Comparison of ENCODE assay signal across 22 mouse cellular contexts in the genomic region with DNA sequence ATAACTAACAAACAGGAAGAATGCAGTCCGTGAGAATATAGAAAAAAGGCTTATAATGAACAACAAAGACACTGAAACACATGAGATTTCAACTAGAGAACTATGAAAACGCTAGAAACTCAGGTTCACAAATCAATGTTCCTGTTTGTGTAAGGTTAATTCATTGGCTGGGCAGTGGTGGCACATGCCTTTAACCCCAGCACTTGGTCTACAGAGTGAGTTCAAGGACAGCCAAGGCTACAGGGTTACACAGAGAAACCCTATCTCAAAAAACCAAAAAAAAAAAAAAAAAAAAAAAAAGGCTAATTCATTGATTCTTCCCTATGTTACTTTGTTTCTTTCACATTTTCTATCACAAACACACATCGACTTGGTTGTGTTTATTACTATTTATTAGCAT. TPM values are rescaled to one million over a fixed set of nuclear protein-coding genes. Genes with fewer than 3 reads are reported as not detected.
DNase-seq lines count a peak whose midpoint lies in the region; ATAC-seq and TF ChIP-seq lines count a peak whose summit lies in the region.
"Had no signal": no experiment of that assay in that cellular context is flagged by ENCODE, and none has a peak within 500 bp of the region (broad histone marks: within the 10 kb centered on the region; RNA-seq: fewer than 3 reads in every experiment).

No protein-coding gene starts in this region.

- no peak for TF ChIP-seq CTCF in ES-Bruce4 (IDR thresholded peaks at IDR 0.05; ENCODE audit: low read depth, low read length)

- peaks cover 14% of the 10 kb centered on the region for H3K4me1 ChIP-seq in kidney, embryonic 15.5 days
- no peaks in the 10 kb centered on the region for H3K4me1 ChIP-seq in ES-Bruce4 (ENCODE audit: control insufficient read depth, insufficient read depth, low read length)
- H3K4me1 ChIP-seq in intestine, embryonic 16.5 days (ENCODE audit: control insufficient read depth, insufficient read depth, low read length): peaks cover 9% of the 10 kb centered on the region
- H3K4me1 ChIP-seq in liver, embryonic 16.5 days (ENCODE audit: control insufficient read depth, low read depth, low read length): peaks cover 61% of the 10 kb centered on the region
- H3K4me1 ChIP-seq in limb, embryonic 10.5 days: peaks cover 20% of the 10 kb centered on the region

- 0 out of 2 replicates have a peak overlapping the region, but pooled peaks have one; percentile 22 for H3K27ac ChIP-seq in kidney, embryonic 15.5 days
- peak overlapping the region; percentile 29; the same call in 1 of the 2 replicates for H3K27ac ChIP-seq in ES-Bruce4 (ENCODE audit: insufficient read depth, low read length)
- peak overlapping the region; percentile 88 for H3K27ac ChIP-seq in intestine, embryonic 16.5 days (ENCODE audit: low read length)
- peak overlapping the region; percentile 77 for H3K27ac ChIP-seq in liver, embryonic 16.5 days (ENCODE audit: low read length)
- no peak overlapping the region for H3K27ac ChIP-seq in limb, embryonic 10.5 days
- H3K27ac ChIP-seq: embryonic facial prominence, embryonic 10.5 days; forebrain, embryonic 13.5 days; heart, adult 2 months; hindbrain, embryonic 10.5 days had no signal

- no peak overlapping the region for H3K4me2 ChIP-seq in kidney, embryonic 15.5 days
- H3K4me2 ChIP-seq in intestine, embryonic 16.5 days (ENCODE audit: low read depth, low read length): no peak overlapping the region
- no peak overlapping the region for H3K4me2 ChIP-seq in liver, embryonic 16.5 days (ENCODE audit: low read depth, low read length)
- H3K4me2 ChIP-seq: forebrain, embryonic 13.5 days; heart, embryonic 12.5 days had no signal

- TF ChIP-seq EP300 in ES-Bruce4 (IDR thresholded peaks at IDR 0.05; ENCODE audit: insufficient read depth, low read depth, low read length): no peak

- intact Hi-C loops in left cerebral cortex, postnatal 10 days (cut with DNase I): no loop called here

- no peak for ATAC-seq in kidney, embryonic 15.5 days (replicated peaks; ENCODE audit: low FRiP score)
- ATAC-seq in intestine, embryonic 16.5 days: no peak
- ATAC-seq in liver, embryonic 16.5 days (ENCODE audit: low read depth): no peak
- ATAC-seq: CD4-positive, CD25-positive, alpha-beta regulatory T cell, adult 4 months; forebrain, embryonic 13.5 days; forebrain, postnatal 0 days had no signal

- no peaks in the 10 kb centered on the region for H3K9me3 ChIP-seq in kidney, embryonic 15.5 days (replicated peaks)
- H3K9me3 ChIP-seq in ES-Bruce4 (replicated peaks; ENCODE audit: control insufficient read depth, insufficient read depth, low read length, poor library complexity, severe bottlenecking): no peaks in the 10 kb centered on the region
- no peaks in the 10 kb centered on the region for H3K9me3 ChIP-seq in intestine, embryonic 16.5 days (ENCODE audit: control insufficient read depth, low read length)
- no peaks in the 10 kb centered on the region for H3K9me3 ChIP-seq in liver, embryonic 16.5 days (replicated peaks; ENCODE audit: control insufficient read depth, low read length)
- no peaks in the 10 kb centered on the region for H3K9me3 ChIP-seq in limb, embryonic 10.5 days (replicated peaks)
- H3K9me3 ChIP-seq: embryonic facial prominence, embryonic 10.5 days; forebrain, embryonic 13.5 days; heart, embryonic 12.5 days; hindbrain, embryonic 10.5 days had no signal

- DNase-seq in kidney, postnatal 10 days: no peak
- no peak for DNase-seq in limb, embryonic 10.5 days (ENCODE audit: low spot score)
- DNase-seq in left cerebral cortex, postnatal 10 days (ENCODE audit: extremely low spot score in 1 of 2, low spot score in 2 of 2): no peak
- DNase-seq: adrenal gland, adult 2 months; adrenal gland, postnatal 25 days; B cell, adult 2 months; cerebellum, adult 18-20 months; cerebellum, adult 9-11 months; cerebellum, postnatal 36 days; forebrain, postnatal 0 days; gastrocnemius, postnatal 14 days; heart, adult 2 months had no signal

- 76% methylated on average over 3 of the region's 3 CpGs for WGBS in kidney, embryonic 15.5 days
- 79% methylated on average over 3 of the region's 3 CpGs for whole genome bisulfite sequencing in intestine, embryonic 16.5 days
- WGBS in liver, embryonic 16.5 days (ENCODE audit: insufficient replicate concordance): 61% methylated on average over 3 of the region's 3 CpGs
- WGBS in limb, embryonic 10.5 days: 88% methylated on average over 3 of the region's 3 CpGs

- no peak for TF ChIP-seq POLR2A in ES-Bruce4 (IDR thresholded peaks at IDR 0.05; ENCODE audit: insufficient read depth, low read length)

- H3K36me3 ChIP-seq in kidney, embryonic 15.5 days: no peaks in the 10 kb centered on the region
- no peaks in the 10 kb centered on the region for H3K36me3 ChIP-seq in ES-Bruce4 (ENCODE audit: control insufficient read depth, insufficient read depth, low read length, poor library complexity, severe bottlenecking)
- no peaks in the 10 kb centered on the region for H3K36me3 ChIP-seq in intestine, embryonic 16.5 days (ENCODE audit: control insufficient read depth, insufficient read depth, low read length)
- H3K36me3 ChIP-seq in liver, embryonic 16.5 days (ENCODE audit: control insufficient read depth, insufficient read depth): no peaks in the 10 kb centered on the region
- no peaks in the 10 kb centered on the region for H3K36me3 ChIP-seq in limb, embryonic 10.5 days
- H3K36me3 ChIP-seq: embryonic facial prominence, embryonic 10.5 days; heart, embryonic 12.5 days; hindbrain, embryonic 10.5 days had no signal

- no peak overlapping the region for H3K4me3 ChIP-seq in kidney, embryonic 15.5 days (replicated peaks)
- no peak overlapping the region for H3K4me3 ChIP-seq in ES-Bruce4 (ENCODE audit: low read depth, low read length)
- no peak overlapping the region for H3K4me3 ChIP-seq in intestine, embryonic 16.5 days (ENCODE audit: low read length)
- H3K4me3 ChIP-seq in liver, embryonic 16.5 days (ENCODE audit: low read depth, low read length): no peak overlapping the region
- H3K4me3 ChIP-seq in limb, embryonic 10.5 days: no peak overlapping the region
- H3K4me3 ChIP-seq: embryonic facial prominence, embryonic 10.5 days; forebrain, embryonic 13.5 days; heart, adult 2 months; heart, embryonic 12.5 days; hindbrain, embryonic 10.5 days had no signal

- 0 out of 2 replicates have a peak, but pooled peaks cover 4% of the 10 kb centered on the region for H3K27me3 ChIP-seq in kidney, embryonic 15.5 days
- H3K27me3 ChIP-seq in ES-Bruce4 (ENCODE audit: control insufficient read depth, insufficient read depth, low read length, poor library complexity, severe bottlenecking): no peaks in the 10 kb centered on the region
- no peaks in the 10 kb centered on the region for H3K27me3 ChIP-seq in intestine, embryonic 16.5 days (replicated peaks; ENCODE audit: control insufficient read depth, insufficient read depth, low read length)
- no peaks in the 10 kb centered on the region for H3K27me3 ChIP-seq in liver, embryonic 16.5 days (ENCODE audit: control insufficient read depth, insufficient read depth, low read depth, low read length)
- peaks cover 29% of the 10 kb centered on the region for H3K27me3 ChIP-seq in limb, embryonic 10.5 days (ENCODE audit: low read depth, poor library complexity, severe bottlenecking)

- H3K9ac ChIP-seq in kidney, embryonic 15.5 days: no peak overlapping the region
- no peak overlapping the region for H3K9ac ChIP-seq in ES-Bruce4 (ENCODE audit: low read depth, poor library complexity, severe bottlenecking)
- no peak overlapping the region for H3K9ac ChIP-seq in intestine, embryonic 16.5 days (ENCODE audit: low read depth, low read length)
- H3K9ac ChIP-seq in liver, embryonic 16.5 days (ENCODE audit: low read depth, low read length): no peak overlapping the region
- H3K9ac ChIP-seq: forebrain, embryonic 13.5 days; forebrain, postnatal 0 days; heart, embryonic 12.5 days had no signal

RNA-seq across cellular contexts. Expression of gene Ptdss2, which starts 1.6 kb away (rescaled TPM):
- polyA plus RNA-seq in kidney, embryonic 15.5 days (2015; fragmentation: Nextera tagmentation; extraction: Ambion mirVana): 79.9 and 83.4 TPM in 2 replicates
- 42.5 and 55.3 TPM in 2 replicates for polyA plus RNA-seq in ES-Bruce4 (2011; ENCODE audit: insufficient read depth, insufficient read length, low read depth, missing spikeins)
- 59.0 and 60.3 TPM in 2 replicates for polyA plus RNA-seq in intestine, embryonic 16.5 days (2015; fragmentation: Nextera tagmentation; extraction: Ambion mirVana)
- 136 and 138 TPM in 2 replicates for polyA plus RNA-seq in liver, embryonic 16.5 days (2015; fragmentation: Nextera tagmentation; extraction: Ambion mirVana)
- polyA plus RNA-seq in limb, embryonic 10.5 days (2016; fragmentation: Nextera tagmentation; extraction: Ambion mirVana): 85.6 and 95.2 TPM in 2 replicates
- 10 to 100 TPM; 48.4 to 54.0 TPM for total RNA-seq in left cerebral cortex, postnatal 10 days (2021)

RNA-seq across cellular contexts. Expression of gene Ano9, which starts 3.0 kb away (rescaled TPM):
- polyA plus RNA-seq in kidney, embryonic 15.5 days (2015; fragmentation: Nextera tagmentation; extraction: Ambion mirVana): 6.0 TPM in 2 replicates
- polyA plus RNA-seq in ES-Bruce4 (2011; ENCODE audit: insufficient read depth, insufficient read length, low read depth, missing spikeins): 19.1 and 22.1 TPM in 2 replicates
- 43.6 and 50.1 TPM in 2 replicates for polyA plus RNA-seq in intestine, embryonic 16.5 days (2015; fragmentation: Nextera tagmentation; extraction: Ambion mirVana)
- polyA plus RNA-seq in liver, embryonic 16.5 days (2015; fragmentation: Nextera tagmentation; extraction: Ambion mirVana): 1.5 and 3.8 TPM in 2 replicates
- 0.64 and 0.67 TPM in 2 replicates for polyA plus RNA-seq in limb, embryonic 10.5 days (2016; fragmentation: Nextera tagmentation; extraction: Ambion mirVana)
- not detected for total RNA-seq in left cerebral cortex, postnatal 10 days (2021)
- total RNA-seq: gastrocnemius, adult 18-20 months; gastrocnemius, postnatal 14 days had no signal
- polyA plus RNA-seq: CD4-positive, CD25-positive, alpha-beta regulatory T cell, adult 4 months; forebrain, embryonic 13.5 days had no signal

RNA-seq across cellular contexts. Expression of gene Sigirr, which starts 20.2 kb away (rescaled TPM):
- polyA plus RNA-seq in kidney, embryonic 15.5 days (2015; fragmentation: Nextera tagmentation; extraction: Ambion mirVana): 20.8 and 24.7 TPM in 2 replicates
- polyA plus RNA-seq in ES-Bruce4 (2011; ENCODE audit: insufficient read depth, insufficient read length, low read depth, missing spikeins): 15.4 and 23.2 TPM in 2 replicates
- polyA plus RNA-seq in intestine, embryonic 16.5 days (2015; fragmentation: Nextera tagmentation; extraction: Ambion mirVana): 29.4 and 32.8 TPM in 2 replicates
- 27.2 and 28.1 TPM in 2 replicates for polyA plus RNA-seq in liver, embryonic 16.5 days (2015; fragmentation: Nextera tagmentation; extraction: Ambion mirVana)
- 2.3 TPM in 2 replicates for polyA plus RNA-seq in limb, embryonic 10.5 days (2016; fragmentation: Nextera tagmentation; extraction: Ambion mirVana)
- total RNA-seq in left cerebral cortex, postnatal 10 days (2021): 1 to 10 TPM; 2.3 to 2.8 TPM

RNA-seq across cellular contexts. Expression of gene Pkp3, which starts 42.6 kb away (rescaled TPM):
- 7.8 and 7.9 TPM in 2 replicates for polyA plus RNA-seq in kidney, embryonic 15.5 days (2015; fragmentation: Nextera tagmentation; extraction: Ambion mirVana)
- 19.6 and 22.0 TPM in 2 replicates for polyA plus RNA-seq in ES-Bruce4 (2011; ENCODE audit: insufficient read depth, insufficient read length, low read depth, missing spikeins)
- 31.3 and 32.4 TPM in 2 replicates for polyA plus RNA-seq in intestine, embryonic 16.5 days (2015; fragmentation: Nextera tagmentation; extraction: Ambion mirVana)
- 0.69 and 1.1 TPM in 2 replicates for polyA plus RNA-seq in liver, embryonic 16.5 days (2015; fragmentation: Nextera tagmentation; extraction: Ambion mirVana)
- 6.0 and 8.2 TPM in 2 replicates for polyA plus RNA-seq in limb, embryonic 10.5 days (2016; fragmentation: Nextera tagmentation; extraction: Ambion mirVana)
- total RNA-seq in left cerebral cortex, postnatal 10 days (2021): not detected
- total RNA-seq: forebrain, postnatal 0 days; gastrocnemius, adult 18-20 months; gastrocnemius, postnatal 14 days had no signal
- polyA plus RNA-seq: forebrain, embryonic 13.5 days; forebrain, postnatal 0 days had no signal

RNA-seq across cellular contexts. Expression of gene Rnh1, which starts 52.1 kb away (rescaled TPM):
- polyA plus RNA-seq in kidney, embryonic 15.5 days (2015; fragmentation: Nextera tagmentation; extraction: Ambion mirVana): 115 and 122 TPM in 2 replicates
- 44.8 and 48.5 TPM in 2 replicates for polyA plus RNA-seq in ES-Bruce4 (2011; ENCODE audit: insufficient read depth, insufficient read length, low read depth, missing spikeins)
- 159 and 160 TPM in 2 replicates for polyA plus RNA-seq in intestine, embryonic 16.5 days (2015; fragmentation: Nextera tagmentation; extraction: Ambion mirVana)
- polyA plus RNA-seq in liver, embryonic 16.5 days (2015; fragmentation: Nextera tagmentation; extraction: Ambion mirVana): 70.1 and 71.7 TPM in 2 replicates
- 67.7 and 85.0 TPM in 2 replicates for polyA plus RNA-seq in limb, embryonic 10.5 days (2016; fragmentation: Nextera tagmentation; extraction: Ambion mirVana)
- total RNA-seq in left cerebral cortex, postnatal 10 days (2021): 10 to 100 TPM; 20.8 TPM
